Mouse (Mus musculus): ENCODE measurements around the gene Dok3. TPM values are rescaled to one million over a fixed set of nuclear protein-coding genes. Genes with fewer than 3 reads are reported as not detected.

Gene Dok3
- total and polyA plus RNA-seq, 3 experiments: 9.0 to 38.4 (median 30.3) TPM

GRCm38 (mm10) chr13:55479929-55480328 is 49.2 kb downstream of the Dok3 start:
- Histone ChIP-seq H3K27me3 (replicated peaks) (peaks cover 84% of the 10 kb centered on the region), H3K36me3 (replicated peaks in 1 of 2; ENCODE audit: control insufficient read depth in 1 of 2, insufficient read depth in 1 of 2, low read length in 1 of 2) (no peaks in the 10 kb centered on the region), H3K4me3 (replicated peaks in 1 of 3; ENCODE audit: low read depth in 2 of 3, low read length in 2 of 3, poor library complexity in 1 of 3) (no peak overlapping the region), H3K79me2 (replicated peaks; ENCODE audit: control insufficient read depth, extremely low read depth, insufficient read depth, poor library complexity, severe bottlenecking) (no peaks in the 10 kb centered on the region), H3K9ac (ENCODE audit: insufficient read depth, low read depth) (no peak overlapping the region), H3K4me1 (ENCODE audit: control insufficient read depth in 1 of 2, insufficient read depth in 2 of 2) (peaks cover 8 to 21% of the 10 kb centered on the region in 2 experiments; a peak in 3 of 4 replicates), H3K9me3 (replicated peaks; ENCODE audit: low read length) (peaks cover 8% of the 10 kb centered on the region), H3K27ac (ENCODE audit: insufficient read depth, low read depth) (no peak overlapping the region), H3K4me2 (ENCODE audit: insufficient read depth, low read depth, poor library complexity, severe bottlenecking) (no peak overlapping the region)
- dilution Hi-C loops (cut with MboI; ENCODE audit: extremely low pct_ligation_motif_present, extremely low pct_unique_long_range_greater_than_20kb, low sequenced_read_pairs) (no loop called here), in situ Hi-C loops (cut with MboI; ENCODE audit: low pct_ligation_motif_present, low pct_unique_long_range_greater_than_20kb, low sequenced_read_pairs) (loop anchor here (5.0 kb wide), 1 partner anchor 37 kb away; no protein-coding TSS in a partner anchor)
- no peak for TF ChIP-seq UBTF (IDR thresholded peaks at IDR 0.05; ENCODE audit: low read depth, low read length)
- TF ChIP-seq MXI1 (IDR thresholded peaks at IDR 0.05; ENCODE audit: low read depth, low read length): no peak
- TF ChIP-seq RAD21 (IDR thresholded peaks at IDR 0.05; ENCODE audit: low read depth, low read length): no peak
- no peak for TF ChIP-seq ZKSCAN1 (IDR thresholded peaks at IDR 0.05; ENCODE audit: borderline replicate concordance, low read depth, low read length)
- no peak for TF ChIP-seq RCOR1 (conservative IDR thresholded peaks at IDR 0.05; ENCODE audit: low read depth, low read length)
- TF ChIP-seq ZC3H11A (IDR thresholded peaks at IDR 0.05; ENCODE audit: low read depth, low read length): no peak
- TF ChIP-seq IRF4 (IDR thresholded peaks at IDR 0.05; ENCODE audit: low read depth, low read length): no peak
- no peak for TF ChIP-seq CTCF (conservative IDR thresholded peaks at IDR 0.05 in 1 of 2, IDR thresholded peaks at IDR 0.05 in 1 of 2; ENCODE audit: low read depth in 2 of 2, low read length in 2 of 2)
- no peak for TF ChIP-seq ELF1 (IDR thresholded peaks at IDR 0.05; ENCODE audit: low read depth, low read length)
- no peak for TF ChIP-seq NELFE (IDR thresholded peaks at IDR 0.05; ENCODE audit: low read depth, low read length)
- TF ChIP-seq TCF12 (IDR thresholded peaks at IDR 0.05; ENCODE audit: low read depth, low read length): no peak
- no peak for TF ChIP-seq HCFC1 (IDR thresholded peaks at IDR 0.05; ENCODE audit: low read depth, low read length)
- TF ChIP-seq NRF1 (IDR thresholded peaks at IDR 0.05; ENCODE audit: low read depth, low read length): no peak
- DNase-seq (ENCODE audit: extremely low read depth): no peak

GRCm38 (mm10) chr13:55479008-55479407 is 50.1 kb downstream of the Dok3 start:
- peaks cover 8 to 21% of the 10 kb centered on the region in 2 experiments; a peak in 3 of 4 replicates for H3K4me1 ChIP-seq (ENCODE audit: control insufficient read depth in 1 of 2, insufficient read depth in 2 of 2)
- H3K4me2 ChIP-seq (ENCODE audit: insufficient read depth, low read depth, poor library complexity, severe bottlenecking): no peak overlapping the region; the same call in 1 of the 2 replicates
- no peak for DNase-seq (ENCODE audit: extremely low read depth)
- in situ Hi-C loops (cut with MboI; ENCODE audit: low pct_ligation_motif_present, low pct_unique_long_range_greater_than_20kb, low sequenced_read_pairs): loop anchor here (5.0 kb wide), 1 partner anchor 38 kb away; no protein-coding TSS in a partner anchor
- no peaks in the 10 kb centered on the region for H3K36me3 ChIP-seq (replicated peaks in 1 of 2; ENCODE audit: control insufficient read depth in 1 of 2, insufficient read depth in 1 of 2, low read length in 1 of 2)
- peaks cover 8% of the 10 kb centered on the region for H3K9me3 ChIP-seq (replicated peaks; ENCODE audit: low read length)
- dilution Hi-C loops (cut with MboI; ENCODE audit: extremely low pct_ligation_motif_present, extremely low pct_unique_long_range_greater_than_20kb, low sequenced_read_pairs): no loop called here
- peaks cover 84% of the 10 kb centered on the region for H3K27me3 ChIP-seq (replicated peaks)
- no peak overlapping the region for H3K27ac ChIP-seq (ENCODE audit: insufficient read depth, low read depth)
- no peak overlapping the region for H3K9ac ChIP-seq (ENCODE audit: insufficient read depth, low read depth)
- TF ChIP-seq MAFK (IDR thresholded peaks at IDR 0.05; ENCODE audit: insufficient replicate concordance, low read length) (no peak), CTCF (conservative IDR thresholded peaks at IDR 0.05 in 1 of 2, IDR thresholded peaks at IDR 0.05 in 1 of 2; ENCODE audit: low read depth in 2 of 2, low read length in 2 of 2) (no peak), RAD21 (IDR thresholded peaks at IDR 0.05; ENCODE audit: low read depth, low read length) (no peak), IRF4 (IDR thresholded peaks at IDR 0.05; ENCODE audit: low read depth, low read length) (no peak), UBTF (IDR thresholded peaks at IDR 0.05; ENCODE audit: low read depth, low read length) (no peak), E2F4 (IDR thresholded peaks at IDR 0.05; ENCODE audit: insufficient replicate concordance, low read depth, low read length) (no peak), CHD1 (IDR thresholded peaks at IDR 0.05; ENCODE audit: low read depth, low read length) (no peak), ZKSCAN1 (IDR thresholded peaks at IDR 0.05; ENCODE audit: borderline replicate concordance, low read depth, low read length) (no peak), BHLHE40 (IDR thresholded peaks at IDR 0.05; ENCODE audit: low read depth, low read length) (no peak), MAX (IDR thresholded peaks at IDR 0.05; ENCODE audit: low read length) (no peak), POLR2A (IDR thresholded peaks at IDR 0.05; ENCODE audit: low read depth, low read length) (no peak), PAX5 (IDR thresholded peaks at IDR 0.05; ENCODE audit: low read length) (no peak), JUN (IDR thresholded peaks at IDR 0.05; ENCODE audit: insufficient read depth, low read depth, low read length) (no peak)
- no peaks in the 10 kb centered on the region for H3K79me2 ChIP-seq (replicated peaks; ENCODE audit: control insufficient read depth, extremely low read depth, insufficient read depth, poor library complexity, severe bottlenecking)
- no peak overlapping the region for H3K4me3 ChIP-seq (replicated peaks in 1 of 3; ENCODE audit: low read depth in 2 of 3, low read length in 2 of 3, poor library complexity in 1 of 3)

All from CH12.LX (cell line).